Mouse (Mus musculus) hindlimb bud, embryonic 11.5 days (tissue): ENCODE measurements around the gene Tbl2.

Source experiments
- DNase-seq: peaks from one replicate; pipeline ENCODE4 v3.0.0-alpha.2; 2012; ENCODE audit warnings: low read depth, low spot score; ENCODE audit errors: extremely low spot score

Gene Tbl2

DNA sequence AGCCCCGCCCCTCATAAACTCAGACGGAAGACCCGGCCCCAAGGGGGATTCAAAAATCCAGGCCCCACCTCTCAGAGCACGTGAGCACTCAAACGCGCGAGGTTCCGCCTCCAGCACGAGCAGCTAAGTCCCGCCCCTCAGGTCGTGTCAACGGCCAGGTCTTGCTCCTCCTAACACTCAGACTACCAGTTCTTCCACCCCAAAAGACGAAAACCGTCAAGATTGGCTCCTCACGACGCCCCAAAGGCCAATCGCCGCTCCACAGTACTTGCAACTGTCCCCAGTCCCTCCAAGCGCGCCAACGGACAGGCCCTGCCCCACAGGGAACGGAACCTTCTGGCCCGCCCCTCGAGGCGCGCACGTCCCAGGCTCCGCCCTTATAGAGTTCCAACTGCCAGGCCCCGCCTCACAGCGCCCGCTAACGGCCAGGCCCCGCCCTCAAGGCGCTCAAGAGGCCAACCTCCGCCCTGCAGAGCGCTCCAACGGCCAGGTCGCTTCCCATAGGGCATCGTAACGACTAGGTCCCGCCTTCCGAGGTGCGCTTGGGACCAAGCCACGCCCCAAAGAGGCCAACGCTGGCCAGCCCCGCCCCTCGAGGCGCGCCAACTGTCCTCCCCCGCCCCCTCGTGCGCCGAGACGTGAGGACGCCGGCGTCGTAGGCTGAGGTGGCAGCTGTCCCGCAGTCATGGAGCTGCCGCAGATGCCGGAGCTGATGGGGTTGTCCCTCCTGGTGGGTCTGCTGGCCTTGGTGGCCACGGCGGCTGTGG is at the start of gene Tbl2:
Tbl2 (plus strand) TSS at position 605 of the 767 bp plus-strand sequence.
- peak; percentile 93 for DNase-seq

DNA sequence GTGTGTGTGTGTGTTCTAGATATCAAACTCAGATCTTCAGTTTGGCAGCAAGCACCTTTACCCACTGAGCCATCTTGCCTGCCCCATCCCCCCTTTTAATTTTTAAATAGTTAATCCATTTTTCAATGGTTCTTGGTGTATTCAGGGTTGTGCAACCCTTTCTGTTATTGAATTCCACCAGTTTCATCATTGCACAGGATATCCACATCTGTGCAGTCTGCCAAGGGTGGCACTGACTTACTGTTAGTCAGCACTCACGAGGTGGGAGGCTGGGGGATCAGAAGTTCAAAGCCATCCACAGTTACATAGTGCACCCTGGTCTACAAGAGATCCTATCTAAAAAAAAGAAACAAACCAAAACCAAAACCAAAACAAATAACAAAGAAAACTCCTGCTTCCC is 48.5 kb upstream of the Tbl2 start:
- no peak for DNase-seq

DNA sequence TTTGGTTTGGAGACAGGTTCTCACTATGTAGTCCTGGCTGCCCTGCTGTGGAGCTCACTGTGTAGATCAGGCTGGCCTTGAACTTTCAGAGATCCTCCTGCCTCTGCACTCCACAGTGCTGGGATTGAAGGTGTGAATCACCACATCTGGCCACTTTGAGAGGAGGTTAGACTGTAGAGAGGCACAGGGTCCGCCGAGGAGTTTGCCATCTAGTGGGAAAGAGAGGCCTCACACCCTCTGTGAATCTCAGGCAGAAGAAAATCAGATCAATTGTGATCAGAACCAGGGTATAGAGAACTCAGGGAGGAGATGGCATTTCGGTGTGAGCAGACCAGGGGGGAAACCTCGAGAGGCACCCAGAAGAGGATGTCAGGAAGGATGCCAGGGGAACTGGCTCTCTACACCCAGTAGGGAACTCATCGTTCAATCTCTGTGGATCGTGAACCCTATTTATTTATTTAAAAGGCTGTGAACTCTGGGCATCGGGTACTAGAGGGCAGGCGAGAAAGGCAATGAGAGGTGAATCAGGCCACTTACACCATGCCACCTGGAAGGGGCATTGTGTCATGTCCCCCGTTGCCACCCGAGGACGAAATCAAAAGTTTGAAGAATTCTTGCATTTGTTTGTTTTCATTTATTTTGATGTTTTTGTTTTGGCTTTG is 45.3 kb upstream of the Tbl2 start:
- no peak for DNase-seq

DNA sequence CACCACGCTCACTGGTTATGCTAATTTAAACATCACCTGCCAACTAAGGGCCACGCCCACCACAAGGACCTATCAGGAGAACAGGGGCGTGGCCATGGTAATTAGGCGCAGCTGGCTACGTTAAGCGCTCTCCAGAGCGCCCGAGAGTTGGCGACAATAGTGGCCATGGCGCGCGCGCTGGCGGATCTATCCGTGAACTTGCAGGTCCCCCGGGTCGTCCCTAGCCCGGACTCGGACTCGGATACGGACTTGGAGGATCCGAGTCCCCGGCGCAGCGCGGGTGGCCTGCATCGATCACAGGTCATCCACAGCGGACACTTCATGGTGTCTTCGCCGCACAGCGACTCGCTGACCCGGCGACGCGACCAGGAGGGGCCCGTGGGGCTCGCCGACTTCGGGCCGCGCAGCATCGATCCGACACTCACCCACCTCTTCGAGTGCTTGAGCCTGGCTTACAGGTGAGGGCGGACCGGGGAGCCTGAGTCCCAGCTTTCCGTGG is 42.6 kb upstream of the Tbl2 start:
- peak; percentile 64 for DNase-seq

DNA sequence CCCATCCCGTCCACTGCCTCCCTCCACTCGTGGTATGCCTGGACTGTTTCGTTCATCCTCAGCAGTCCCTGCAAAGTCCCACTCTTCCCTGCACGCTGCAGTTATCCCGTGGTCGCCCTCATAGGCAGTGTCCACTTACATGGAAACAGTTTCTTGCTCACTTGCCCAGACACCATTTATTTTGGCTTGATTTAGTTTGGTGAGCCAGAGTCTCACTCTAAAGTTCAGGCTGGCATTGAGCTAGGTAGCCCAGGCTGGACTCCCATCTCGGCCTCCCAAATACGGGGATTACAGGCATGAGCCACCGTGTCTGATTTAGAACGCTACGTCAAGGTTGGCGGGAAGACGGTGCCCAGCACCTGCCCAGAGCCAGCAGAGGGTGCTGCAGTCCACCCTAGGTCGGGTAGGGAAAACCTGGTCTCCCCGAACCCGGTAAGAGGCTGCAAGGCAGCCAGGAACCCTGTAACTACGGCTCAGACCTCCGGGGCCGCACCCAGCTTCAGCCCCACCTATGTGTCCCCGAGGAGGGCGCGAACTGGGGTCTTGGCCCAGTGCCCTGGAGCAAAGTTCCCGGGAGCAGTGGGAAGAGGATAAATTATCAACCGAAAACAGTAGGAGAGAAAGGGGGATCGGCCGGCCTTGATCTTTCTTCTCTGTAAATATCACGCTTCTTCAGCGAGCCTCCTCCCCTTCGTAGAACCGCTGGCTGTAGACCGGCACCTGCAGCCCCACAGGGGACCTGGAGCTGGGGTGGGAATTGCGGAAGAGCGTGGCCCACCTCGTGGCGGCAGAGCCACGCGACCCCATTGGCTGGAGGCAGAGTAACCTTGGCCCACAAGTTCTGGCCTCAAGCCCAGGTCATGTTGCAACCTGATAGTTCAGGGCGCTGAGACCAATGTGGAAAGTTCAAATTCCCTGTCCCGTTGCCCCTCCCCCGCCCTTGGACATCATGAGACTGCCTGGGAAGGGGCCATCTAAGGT is 41.6 kb upstream of the Tbl2 start:
- DNase-seq, result no peak

DNA sequence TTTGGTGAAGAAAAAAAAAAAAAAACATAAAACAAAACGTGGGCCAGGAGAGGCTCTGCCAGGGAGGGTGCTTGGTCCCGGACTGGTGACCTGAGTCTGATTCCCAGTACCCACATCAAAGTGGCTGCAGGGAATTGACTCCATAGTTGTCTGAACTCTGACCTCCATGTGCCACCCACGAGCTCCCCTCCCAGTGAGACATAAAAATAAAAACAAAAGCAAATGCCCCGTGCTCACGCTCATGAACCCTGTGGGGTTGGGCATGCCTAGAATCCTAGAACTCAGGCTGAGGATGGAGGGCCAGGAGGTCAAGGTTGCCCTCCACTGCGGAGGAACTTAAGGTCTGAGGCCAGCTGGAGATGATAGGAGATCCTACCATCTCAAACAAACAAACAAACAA is 40.4 kb upstream of the Tbl2 start:
- no peak for DNase-seq

DNA sequence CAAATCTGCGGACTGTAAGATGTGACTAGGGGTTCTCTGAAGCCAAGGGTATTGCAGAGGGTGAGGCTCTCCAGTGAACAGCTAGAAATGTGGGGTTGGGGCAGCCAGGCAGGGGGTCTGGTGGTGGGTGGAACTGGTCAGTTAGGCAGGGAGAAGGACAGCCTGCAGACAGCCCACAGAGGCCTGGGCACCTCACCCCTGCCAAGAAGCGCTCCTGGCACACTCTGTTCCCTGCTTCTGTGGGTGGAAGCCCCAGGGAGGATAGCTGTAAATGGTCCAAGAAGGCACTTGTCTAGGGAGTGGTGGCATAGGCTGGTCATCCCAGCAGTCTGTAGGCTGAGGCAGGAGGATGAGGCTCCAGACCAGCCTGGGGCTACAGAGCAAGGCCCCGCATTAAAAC is 40.0 kb upstream of the Tbl2 start:
- DNase-seq, result no peak

DNA sequence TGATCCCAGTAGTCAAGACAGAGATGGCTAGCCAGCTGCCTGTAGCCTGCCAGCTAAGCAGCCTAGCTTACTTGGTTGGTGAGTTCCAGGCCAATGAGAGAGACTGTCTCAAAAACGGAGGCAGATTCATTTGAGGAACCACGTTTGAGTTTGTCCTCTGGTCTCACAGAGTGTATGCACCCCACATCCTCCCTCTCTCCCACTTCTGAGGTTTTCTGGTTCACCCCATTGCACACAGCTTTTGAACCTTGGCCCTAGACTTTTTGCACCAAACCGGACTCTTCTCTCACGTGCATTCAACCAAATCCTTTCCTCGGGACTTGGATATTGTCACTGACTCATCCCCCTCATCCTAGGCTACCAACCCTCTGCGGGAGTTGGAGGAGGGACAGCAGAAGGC is 39.5 kb upstream of the Tbl2 start:
- DNase-seq, result no peak

DNA sequence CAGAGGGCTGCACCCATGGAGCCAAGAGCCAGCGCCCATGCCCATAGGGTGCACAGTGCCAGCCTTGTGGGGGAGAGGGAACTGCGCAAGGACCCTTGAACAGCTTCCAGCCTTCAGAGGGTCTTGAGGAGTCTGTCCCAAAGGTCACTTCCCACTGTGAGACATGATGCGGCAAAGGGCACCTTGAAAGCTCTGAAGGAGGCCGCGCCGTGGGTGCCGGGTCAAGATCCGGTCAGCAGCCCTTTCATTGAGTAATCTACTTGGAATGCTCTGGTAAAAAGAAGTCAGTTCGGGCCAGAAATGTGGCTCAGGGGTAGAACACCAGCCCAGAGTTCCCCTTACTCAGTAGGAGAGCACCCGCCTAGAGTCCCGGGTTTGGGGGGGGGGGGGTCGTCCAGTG is 35.7 kb upstream of the Tbl2 start:
- no peak for DNase-seq

DNA sequence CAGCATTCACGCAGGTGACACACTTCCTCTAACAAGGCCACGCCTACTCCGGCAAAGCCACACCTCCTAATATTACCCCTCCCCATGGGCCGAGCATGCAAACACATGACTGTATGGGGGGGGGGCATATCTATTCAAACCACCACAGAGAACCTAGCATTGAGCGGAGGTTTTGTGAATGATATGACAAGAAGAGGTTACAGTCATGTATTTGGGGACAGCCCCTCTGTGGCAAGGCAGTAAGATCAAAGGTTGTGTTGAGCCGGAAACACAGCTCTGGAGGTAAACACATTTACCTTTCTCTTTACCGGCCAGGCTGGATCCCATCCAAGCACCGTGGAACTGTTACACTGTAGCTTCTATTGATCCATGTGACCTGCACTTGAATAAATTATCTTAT is 34.2 kb upstream of the Tbl2 start:
- DNase-seq, result no peak

DNA sequence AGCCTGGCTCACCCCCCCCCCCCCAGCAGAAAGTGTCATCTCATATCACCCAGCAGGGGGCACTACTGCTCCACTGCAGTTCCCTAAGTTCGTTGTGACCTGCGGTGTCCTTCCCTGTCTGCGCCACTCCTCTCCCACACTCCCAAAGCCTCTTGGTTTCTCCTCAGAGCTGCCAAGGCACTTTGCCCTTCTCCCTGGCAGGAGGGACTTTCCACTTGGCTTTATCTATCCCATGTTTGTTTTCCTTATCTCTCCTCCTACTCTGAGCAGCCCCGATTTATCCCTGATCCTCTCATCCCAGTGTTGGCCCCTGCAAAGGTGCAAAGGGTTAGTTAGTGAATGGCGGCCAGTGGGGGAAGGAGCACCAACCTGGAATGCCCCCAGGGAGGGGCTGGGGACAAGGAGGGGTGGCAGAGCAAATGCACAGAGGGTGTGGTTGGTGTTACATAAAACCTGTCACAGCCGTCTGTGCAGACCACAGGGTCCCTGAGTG is 30.8 kb upstream of the Tbl2 start:
- DNase-seq, result no peak

DNA sequence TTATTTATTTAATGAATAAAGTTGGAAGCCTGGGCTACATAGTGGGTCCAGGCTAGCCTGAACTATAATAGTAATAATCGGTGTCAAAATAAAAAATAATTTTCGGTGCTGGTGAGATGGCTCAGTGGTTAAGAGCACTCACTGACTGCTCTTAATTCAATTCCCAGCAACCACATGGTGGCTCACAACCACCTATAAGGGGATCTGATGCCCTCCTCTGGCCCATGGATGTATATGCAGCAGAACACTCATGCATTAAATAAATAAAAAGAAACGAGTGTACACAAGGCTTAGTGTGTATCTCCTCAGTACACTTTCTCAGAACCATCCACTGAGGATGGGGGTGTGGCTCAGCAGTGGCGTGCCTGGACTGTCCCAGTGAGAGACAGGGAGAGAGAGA is 28.7 kb upstream of the Tbl2 start:
- DNase-seq, result no peak

DNA sequence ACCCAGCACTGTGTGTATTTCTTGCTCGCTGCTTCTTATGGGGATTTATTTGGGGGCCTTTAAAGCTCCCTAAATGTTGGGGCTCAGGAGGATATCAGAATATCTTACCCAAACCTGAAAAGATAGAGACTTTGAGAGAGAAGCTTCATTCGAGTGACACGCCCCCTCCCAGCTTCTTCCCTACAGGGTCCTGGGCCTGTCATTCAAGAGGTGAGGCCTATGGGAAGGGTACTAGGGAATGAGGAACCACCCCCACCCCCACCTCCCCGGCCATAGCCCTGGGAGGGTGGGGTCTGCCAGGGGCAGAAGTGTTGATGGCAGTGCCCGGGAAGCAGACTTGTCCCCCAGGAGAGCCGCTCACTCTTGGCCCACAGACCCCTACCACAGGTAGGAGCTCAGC is 23.3 kb upstream of the Tbl2 start:
- DNase-seq, result no peak

DNA sequence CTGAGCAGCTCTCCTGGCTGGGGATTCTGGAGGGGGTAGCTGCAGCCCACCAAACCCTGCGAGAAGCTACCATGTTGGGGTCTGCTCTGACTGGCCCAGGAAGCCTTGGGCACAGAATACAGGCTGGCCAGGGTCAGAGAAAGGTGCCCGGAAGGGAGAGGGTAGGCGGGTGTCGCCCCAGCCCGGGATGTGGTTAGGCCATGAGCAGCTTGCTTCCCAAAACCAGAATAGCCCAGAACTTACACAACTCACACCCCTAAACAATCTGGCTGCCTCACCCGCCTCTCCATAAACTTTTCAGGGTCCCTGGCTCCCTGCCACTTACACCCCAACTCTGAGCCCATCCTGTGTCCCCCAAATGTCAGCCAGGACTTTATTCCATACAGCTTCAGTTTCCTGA is 21.8 kb upstream of the Tbl2 start:
- DNase-seq, result no peak

DNA sequence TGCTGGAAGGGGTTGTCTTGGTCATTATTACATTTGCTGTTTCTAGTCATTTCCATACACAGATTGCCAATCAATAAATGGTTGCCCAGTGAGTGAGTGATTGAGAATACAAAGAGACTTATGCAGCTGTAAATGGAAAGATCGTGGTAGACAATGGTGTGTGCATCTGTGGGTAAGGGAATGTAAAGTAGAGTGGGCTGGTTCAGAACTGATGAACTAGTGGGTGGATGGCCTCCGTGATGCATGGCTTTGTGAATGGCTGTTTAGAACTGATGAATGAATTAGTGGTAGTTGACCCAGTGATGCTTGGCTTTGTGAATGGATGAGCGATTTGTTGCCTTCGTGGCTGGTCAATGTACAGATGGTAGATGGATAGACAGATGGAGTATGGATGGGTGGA is 19.7 kb upstream of the Tbl2 start:
- no peak for DNase-seq

DNA sequence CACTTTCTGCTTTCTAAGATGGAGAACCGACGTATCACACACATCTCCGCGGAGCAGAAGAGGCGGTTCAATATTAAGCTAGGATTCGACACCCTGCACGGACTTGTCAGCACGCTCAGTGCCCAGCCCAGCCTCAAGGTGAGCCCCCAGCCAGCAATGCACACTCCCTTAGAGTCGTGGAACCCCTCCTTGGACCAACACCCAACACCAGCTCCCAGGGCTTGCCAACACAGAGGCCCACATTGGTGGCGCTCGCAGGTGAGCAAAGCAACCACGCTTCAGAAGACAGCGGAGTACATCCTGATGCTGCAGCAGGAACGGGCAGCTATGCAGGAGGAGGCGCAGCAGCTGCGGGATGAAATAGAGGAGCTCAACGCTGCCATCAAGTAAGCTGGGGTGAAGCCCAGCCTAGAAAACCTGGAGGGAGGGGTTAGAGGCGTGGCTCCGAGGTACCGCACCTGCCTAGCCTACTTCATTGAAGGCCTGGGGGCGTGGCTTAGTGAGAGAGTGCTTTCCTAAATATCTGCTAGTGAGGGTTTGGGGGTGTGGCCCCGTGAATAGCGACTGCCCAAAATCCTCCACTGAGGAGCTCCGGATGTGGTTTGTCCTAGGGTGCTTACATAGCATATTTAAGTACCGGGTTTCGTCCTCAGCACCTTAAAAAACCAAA is 15.6 kb upstream of the Tbl2 start:
- no peak for DNase-seq

DNA sequence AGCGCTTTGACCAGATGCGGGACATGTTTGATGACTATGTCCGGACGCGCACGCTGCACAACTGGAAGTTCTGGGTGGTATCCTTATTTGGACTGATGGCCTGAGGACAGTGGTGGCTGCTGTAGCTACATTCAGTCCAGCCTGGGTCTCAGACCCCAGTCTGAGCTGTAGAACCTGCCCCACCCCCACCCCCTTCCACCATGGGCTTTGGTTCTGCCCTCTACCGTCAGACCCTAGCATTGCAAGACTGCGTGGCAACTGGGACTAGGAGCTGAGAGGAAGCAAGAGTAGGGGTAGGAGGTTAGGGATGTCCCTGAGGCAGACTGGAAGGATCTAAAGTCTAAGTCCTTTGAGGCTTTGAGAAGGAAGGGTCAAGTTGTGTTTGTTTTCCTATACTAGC is 14.9 kb upstream of the Tbl2 start:
- DNase-seq, result no peak

DNA sequence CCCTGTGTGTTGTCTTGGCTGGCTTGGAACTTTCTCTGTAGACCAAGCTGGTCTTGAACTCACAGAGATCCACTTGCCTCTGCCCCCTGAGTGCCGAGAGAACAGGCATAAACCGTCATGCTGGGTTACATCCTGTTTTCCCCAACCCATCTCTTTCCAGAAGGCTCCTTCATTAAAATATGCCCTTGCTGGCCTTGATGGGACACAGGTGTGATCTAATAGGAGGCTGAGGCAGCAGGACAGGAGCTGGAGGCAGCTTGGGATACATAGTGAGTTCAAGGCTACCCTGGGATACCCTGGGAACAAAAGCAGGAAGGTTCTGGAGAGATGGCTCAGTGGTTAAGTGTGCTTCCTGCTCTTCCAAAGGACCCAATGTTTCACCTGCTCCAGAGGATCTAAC is 9.6 kb upstream of the Tbl2 start:
- DNase-seq, result no peak

DNA sequence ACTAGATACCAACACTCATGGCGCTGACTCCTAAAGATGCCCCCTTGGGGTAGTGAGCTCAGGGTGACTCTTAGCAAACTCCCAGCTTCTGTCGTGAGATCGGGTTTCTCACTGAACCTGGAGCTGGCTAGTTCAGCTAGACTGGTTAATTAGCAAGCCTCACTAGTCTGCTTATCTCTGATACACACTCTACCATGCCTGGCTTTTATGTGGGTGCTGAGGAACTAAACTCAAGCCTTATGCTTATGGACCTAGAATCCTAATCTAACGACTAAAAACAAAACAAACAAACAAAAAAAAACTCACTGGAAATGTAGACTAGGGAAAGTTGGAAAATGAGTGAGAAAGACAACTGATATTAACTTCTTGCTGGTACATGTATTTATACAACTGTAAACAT is 5.0 kb upstream of the Tbl2 start:
- DNase-seq, result no peak

DNA sequence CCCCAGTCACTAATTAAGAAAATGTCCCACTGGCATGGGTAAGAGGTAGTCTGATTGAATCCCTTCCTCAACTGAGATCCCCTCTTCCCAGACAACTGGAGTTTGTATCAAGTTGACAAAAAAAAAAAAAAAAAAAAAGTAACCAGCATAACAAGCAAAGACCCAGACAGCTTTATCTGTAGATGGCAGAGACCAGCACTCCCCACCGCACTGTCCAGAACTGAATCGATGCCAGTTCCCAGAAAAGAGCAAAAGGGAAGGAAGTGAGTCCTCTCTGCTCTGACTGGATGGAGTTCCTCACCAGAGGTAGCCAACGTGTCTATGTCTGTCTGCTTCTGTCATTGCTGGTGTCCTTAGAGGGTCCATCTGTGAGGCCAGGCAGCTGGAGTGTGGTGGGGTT is 3.9 kb upstream of the Tbl2 start:
- DNase-seq, result no peak

DNA sequence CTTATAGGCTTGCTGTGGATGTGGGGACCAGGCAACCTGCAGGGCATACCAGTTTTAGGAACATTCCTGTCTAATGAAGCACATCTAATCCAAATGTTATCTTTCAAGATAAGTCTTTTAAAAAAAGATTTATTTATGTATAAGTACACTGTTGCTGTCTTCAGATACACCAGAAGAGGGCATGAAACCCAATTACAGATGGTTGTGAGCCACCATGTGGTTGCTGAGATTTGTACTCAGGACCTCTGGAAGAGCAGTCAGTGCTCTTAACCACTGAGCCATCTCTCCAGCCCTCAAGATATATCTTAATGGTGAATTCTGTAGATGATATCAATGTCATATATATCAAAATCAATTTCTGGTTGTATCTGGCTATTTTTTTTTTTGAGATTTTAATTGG is 3.5 kb upstream of the Tbl2 start:
- no peak for DNase-seq
